Mouse (Mus musculus): Measurements from ENCODE around the gene Naa15.
"Not testable (repeated sequence)": the region's sequence is repeated elsewhere in the genome, so short reads cannot be mapped to it uniquely, and the experiment has no call there.

Gene Naa15

GRCm38 (mm10) chr3:51415098-51416072 is at the start of gene Naa15:
Naa15 (plus strand) TSS chr3:51415148.
- peak; percentile 92 for DNase-seq (ENCODE audit: low read depth, low spot score)

DNA sequence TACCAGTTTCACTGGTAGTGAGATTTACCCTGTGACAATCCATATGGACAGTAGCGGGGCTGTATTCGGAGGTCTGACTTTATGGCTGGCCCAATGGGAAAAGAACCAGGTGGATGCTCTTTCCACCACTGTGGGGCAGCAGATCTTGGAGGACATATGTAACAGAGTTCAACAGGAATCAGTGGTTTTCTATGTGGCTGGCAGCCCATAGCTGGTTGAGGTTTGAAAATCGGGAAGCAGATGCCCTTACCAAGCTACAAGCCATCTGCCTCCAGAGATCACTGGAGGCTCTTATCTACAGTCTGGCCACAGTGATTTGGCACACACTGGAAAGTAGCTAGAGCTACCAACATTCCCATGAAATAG is 49.4 kb upstream of the Naa15 start:
- DNase-seq (ENCODE audit: low read depth, low spot score): no peak

DNA sequence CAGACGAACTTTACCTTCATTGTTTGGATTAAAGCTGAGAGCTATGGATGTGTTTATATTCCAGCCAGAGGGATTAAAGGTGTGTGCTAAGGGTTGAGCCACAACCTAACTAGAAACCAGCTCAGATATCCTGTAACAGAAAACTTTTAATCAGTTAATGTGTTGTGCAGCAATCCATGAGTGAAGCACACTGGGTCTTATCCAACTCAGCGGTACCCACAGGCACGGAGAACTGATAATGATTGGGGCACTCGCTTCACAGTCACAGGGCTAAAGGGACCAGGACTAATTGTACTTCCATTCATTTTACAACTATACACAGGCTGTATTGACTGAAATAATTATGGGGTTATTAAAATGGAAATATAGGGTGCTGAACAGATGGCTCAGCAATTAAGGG is 48.0 kb upstream of the Naa15 start:
- no peak for DNase-seq (ENCODE audit: low read depth, low spot score)

GRCm38 (mm10) chr3:51368011-51368410 is 46.9 kb upstream of the Naa15 start:
- no peak for DNase-seq (ENCODE audit: low read depth, low spot score)

DNA sequence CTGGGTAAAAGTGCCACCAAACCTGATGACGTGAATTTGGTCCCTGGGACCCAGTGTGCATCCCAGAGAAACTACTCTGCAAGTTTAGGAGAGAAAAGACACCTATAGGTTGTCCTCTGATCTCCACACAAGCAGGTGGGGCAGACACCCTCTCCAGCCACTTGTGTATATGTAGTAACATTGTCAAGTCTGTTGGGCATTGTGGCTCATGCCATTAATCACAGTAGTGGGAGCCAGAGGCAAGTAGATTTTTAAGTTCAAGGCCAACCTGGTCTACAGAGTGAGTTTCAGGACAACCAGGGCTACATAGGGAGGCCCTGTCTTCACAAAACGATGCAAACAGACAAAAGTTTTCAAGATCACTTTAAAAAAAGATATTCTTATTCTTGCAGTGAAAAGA is 43.1 kb upstream of the Naa15 start:
- no peak for DNase-seq (ENCODE audit: low read depth, low spot score)

- DNase-seq (ENCODE audit: low read depth, low spot score): no peak
Measured at GRCm38 (mm10) chr3:51372883-51373282, 42.1 kb upstream of the Naa15 start.

- no peak for DNase-seq (ENCODE audit: low read depth, low spot score)
Measured at GRCm38 (mm10) chr3:51373544-51373943, 41.4 kb upstream of the Naa15 start.

DNA sequence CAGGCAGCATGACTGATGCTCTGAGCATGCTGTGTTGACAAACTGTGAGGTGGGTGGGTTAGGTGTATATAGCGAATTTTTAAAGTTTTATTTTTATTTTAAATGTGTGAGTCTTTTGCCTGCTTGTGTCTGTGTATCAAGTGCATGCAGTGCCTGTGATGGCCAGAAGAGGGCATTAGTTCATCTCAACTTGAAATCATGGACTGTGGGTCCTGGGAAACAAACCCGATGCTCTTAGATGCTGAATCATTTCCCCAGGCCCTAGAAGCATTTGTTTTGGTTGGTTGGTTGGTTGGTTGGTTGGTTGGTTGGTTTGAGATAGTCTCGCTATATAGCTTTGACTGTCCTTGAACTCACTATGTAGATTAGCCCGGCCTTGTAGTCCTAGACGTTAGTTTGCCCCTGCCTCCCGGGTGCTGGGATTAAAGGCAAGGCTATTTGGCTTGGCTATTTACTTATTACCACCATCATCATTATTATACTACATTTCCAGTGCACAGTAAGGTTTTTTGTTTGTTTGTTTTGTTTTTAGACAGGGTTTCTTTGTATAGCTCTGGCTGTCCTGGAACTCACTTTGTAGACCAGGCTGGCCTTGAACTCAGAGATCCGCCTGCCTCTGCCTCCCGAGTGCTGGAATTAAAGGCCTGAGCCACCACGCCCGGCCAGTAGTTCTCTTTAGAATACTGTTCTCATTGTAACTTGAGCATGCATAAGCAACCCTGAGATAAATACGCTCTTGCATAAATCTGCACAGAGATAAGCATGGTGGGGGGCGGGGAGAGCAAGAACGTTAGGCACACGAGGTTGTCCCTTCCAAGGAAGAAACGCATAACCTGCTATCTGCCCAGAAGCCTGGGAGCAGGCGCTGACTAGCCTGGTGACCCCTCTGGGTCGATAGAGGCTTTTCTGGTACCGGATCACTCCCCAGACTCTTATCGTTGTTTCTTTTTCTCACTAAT is 39.4 kb upstream of the Naa15 start:
- DNase-seq (ENCODE audit: low read depth, low spot score): peak; percentile 87

- DNase-seq (ENCODE audit: low read depth, low spot score): peak; percentile 65
Measured at GRCm38 (mm10) chr3:51377878-51378664, 36.9 kb upstream of the Naa15 start.

DNA sequence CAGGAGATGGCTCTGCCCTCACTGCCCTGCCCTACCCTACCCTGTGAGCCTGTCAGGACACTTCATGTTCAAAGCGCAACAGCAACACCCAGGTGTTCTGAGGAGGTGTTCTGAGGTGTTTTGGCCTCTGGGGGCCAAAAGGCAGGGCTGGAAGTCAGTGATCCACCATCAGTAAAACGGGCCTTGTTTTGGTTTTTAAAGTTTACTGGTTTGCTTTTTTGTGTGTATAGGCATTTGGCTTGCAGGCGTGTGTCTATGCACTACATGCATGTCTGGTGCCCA is 36.3 kb upstream of the Naa15 start:
- DNase-seq (ENCODE audit: low read depth, low spot score): peak; percentile 23

- DNase-seq (ENCODE audit: low read depth, low spot score): no peak
Measured at GRCm38 (mm10) chr3:51379786-51380659, 34.9 kb upstream of the Naa15 start.

DNA sequence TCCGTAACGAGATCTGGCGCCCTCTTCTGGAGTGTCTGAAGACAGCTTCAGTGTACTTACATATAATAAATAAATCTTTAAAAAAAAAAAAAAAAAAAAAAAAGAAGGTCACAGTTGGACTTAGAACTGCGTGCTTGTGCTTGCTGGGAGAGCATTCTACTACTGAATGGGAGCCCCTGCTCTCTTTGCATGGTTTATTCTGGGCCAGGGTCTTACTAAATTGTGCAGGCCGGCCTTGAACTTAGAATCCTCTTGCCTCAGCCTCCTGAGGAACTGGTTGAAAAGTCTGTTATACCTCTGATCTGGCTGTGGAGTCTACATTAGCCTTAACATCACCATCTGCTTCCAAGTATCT is 34.3 kb upstream of the Naa15 start:
- DNase-seq (ENCODE audit: low read depth, low spot score): no peak

DNA sequence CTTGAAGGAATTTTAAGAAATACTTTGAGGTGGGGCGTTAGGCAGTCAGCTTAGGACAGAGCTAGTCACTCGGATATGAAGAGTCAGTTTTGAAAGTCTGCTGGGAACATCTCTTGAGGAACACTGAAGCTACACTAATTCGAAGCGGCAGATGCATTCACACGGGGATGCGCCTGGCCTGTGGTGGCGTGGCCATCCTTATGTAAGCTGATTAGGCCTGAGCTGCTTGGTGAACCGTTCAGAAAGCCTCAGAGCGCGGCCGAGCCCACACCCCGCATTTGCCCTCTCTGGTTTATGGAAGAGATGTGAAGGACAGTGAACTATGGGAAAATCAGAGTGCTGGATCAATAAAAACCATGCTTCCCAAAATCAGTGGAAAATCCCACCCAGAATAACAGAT is 31.5 kb upstream of the Naa15 start:
- DNase-seq (ENCODE audit: low read depth, low spot score): no peak

DNA sequence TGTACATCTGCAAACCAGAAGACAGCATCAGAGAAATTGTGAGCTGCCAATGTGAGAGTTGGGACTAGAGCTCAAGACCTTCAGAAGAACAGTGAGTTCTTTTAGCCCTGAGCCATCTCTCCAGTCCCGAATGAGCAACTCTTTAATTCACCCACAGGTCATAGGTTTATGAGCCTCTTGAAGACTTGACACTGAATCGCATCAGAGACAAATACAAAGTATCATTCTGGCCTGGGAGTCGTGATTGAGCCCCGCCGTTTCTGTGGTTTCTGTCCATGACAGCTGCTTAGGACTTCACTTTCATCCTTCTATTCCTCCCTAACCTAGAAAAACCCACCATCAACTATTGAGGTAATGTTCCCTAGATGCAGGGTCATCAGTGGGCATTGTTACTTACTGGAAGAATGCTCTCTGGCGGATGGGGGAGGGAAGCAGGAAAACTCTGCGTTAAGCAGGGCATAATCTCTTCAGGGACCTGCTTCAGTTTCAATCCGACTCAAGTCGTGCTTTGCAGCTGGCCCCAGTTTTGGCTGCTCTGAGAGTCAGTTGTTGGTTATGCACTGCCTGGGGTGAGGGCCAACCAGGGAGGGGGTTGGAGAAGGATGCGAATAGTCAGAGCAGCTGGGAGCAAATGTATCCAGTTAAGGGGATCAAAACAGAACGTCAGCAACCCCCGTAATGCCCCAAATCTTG is 28.4 kb upstream of the Naa15 start:
- no peak for DNase-seq (ENCODE audit: low read depth, low spot score)

DNA sequence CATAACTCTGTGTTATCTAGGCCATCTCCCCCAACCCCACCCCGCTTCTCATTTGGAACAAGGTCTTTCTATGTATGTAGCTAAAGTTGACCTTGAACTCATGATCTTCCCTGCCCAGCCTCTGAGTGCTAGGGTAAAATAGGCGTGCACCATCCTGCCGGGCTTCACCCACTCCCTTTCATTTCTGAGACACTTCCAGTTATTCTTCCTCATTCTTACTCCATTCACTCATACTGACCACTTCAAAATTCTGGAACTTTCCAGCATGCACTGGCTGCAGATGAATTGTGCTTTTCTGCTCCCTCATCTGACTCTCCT is 27.9 kb upstream of the Naa15 start:
- DNase-seq (ENCODE audit: low read depth, low spot score): no peak

DNA sequence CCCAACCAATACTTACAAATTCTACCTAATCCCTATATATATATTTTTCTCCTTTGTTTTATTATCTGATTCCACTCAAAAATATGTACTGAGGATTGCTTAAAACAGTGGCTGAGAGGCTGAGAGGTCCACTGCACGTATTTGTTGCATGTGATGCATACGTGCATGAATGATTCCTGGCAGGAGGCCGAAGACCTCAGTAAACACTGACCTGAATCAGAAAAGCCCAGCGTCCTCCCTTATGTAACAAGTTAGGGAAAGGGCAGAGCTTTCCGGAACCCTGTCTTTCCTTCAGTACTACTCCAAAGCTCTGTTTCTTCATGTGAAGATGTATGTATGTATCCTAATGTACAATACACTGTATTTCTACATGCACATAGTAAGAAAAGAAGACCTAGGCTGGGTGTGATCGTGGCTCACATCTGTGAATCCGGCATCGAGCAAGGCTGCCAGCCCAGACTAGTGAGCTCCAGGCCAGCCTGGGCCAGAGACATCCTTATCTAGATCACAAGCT is 27.0 kb upstream of the Naa15 start:
- DNase-seq (ENCODE audit: low read depth, low spot score): no peak

DNA sequence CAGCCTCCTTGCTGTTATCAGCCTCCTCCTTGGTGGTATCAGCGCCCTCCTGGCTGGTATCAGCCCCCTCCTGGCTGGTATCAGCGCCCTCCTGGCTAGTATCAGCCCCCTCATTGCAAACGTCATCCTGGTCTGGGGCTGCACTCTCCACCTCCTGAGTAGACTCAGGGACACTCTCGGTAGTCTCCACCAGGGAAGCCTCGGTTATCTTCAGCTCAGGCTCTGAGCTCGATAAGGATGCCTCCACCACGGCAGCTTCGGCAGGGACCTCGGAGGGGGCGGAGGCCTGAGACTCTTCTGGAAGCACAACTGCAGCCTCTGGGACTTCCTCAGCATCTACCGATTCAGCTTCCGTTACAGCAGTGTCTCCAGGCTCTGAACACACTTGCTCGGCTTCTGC is 26.0 kb upstream of the Naa15 start:
- DNase-seq (ENCODE audit: low read depth, low spot score): no peak

- DNase-seq (ENCODE audit: low read depth, low spot score): no peak
Measured at GRCm38 (mm10) chr3:51391095-51391494, 23.9 kb upstream of the Naa15 start.

DNA sequence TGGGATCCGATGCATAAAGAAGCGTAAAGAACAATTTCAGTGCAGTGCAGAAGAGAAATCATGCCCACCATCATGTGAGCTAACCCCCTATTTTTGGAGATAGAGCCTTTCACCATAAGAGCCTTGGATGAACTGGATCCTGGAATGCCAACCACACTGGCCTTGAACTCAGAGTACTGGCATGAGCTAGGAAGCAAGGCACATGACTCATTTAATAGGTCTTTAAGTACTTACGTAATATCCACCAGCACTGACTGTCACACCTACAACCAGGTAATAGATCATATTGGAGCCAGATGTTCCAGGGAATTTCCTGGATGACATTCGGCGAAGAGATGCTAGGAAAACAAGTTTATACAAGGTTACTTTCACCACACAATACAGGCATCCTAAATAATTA is 23.4 kb upstream of the Naa15 start:
- DNase-seq (ENCODE audit: low read depth, low spot score): no peak

DNA sequence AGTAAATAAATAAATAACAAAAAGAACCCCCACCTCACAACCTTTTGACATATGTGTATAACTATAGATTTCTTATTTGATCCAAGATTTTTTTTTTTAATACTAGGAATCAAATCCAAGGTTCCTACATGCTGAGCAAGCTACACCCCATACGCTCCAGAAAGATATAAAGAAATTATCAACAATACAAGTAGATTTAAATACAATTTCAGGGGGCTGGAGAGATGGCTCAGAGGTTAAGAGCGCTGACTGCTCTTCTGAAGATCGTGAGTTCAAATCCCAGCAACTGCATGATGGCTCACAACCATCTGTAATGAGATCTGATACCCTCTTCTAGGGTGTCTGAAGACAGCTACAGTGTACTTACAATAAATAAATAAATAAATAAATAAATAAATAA is 21.9 kb upstream of the Naa15 start:
- DNase-seq (ENCODE audit: low read depth, low spot score): not testable (repeated sequence)
